Mouse (Mus musculus) hindbrain, embryonic 16.5 days (tissue): ENCODE data around the gene Nr1d1. TPM values are rescaled to one million over a fixed set of nuclear protein-coding genes. Genes with fewer than 3 reads are reported as not detected.
"Not testable (repeated sequence)": the region's sequence is repeated elsewhere in the genome, so short reads cannot be mapped to it uniquely, and the experiment has no call there.

Experiments used
- ATAC-seq: fragments of 200-750 bp; cut with Nextera tagmentation; 2 replicates; pipeline ENCODE4 v1.8.0; 2017; ENCODE audit warnings: moderate TSS enrichment, moderate library complexity
- H3K27ac ChIP-seq: fragments of 300-500 bp; sonication (generic); 2 replicates; pipeline ENCODE4 v1.5.1; 2014; ENCODE audit warnings: low read depth, mild to moderate bottlenecking, control low read depth, low read length, moderate library complexity
- H3K27me3 ChIP-seq: fragments of 300-500 bp; sonication (generic); replicated peaks from 2 replicates; pipeline ENCODE4 v1.6.1; 2014; ENCODE audit warnings: low read length; ENCODE audit not compliant: control insufficient read depth, insufficient read depth
- H3K36me3 ChIP-seq: fragments of 300-500 bp; sonication (generic); 2 replicates; pipeline ENCODE4 v1.6.1; 2014; ENCODE audit warnings: mild to moderate bottlenecking, low read length, moderate library complexity, mixed read lengths; ENCODE audit not compliant: control insufficient read depth, insufficient read depth
- H3K4me1 ChIP-seq: fragments of 300-500 bp; sonication (generic); 2 replicates; pipeline ENCODE4 v1.6.1; 2014; ENCODE audit warnings: low read depth, low read length; ENCODE audit not compliant: control insufficient read depth, insufficient read depth
- H3K4me2 ChIP-seq: fragments of 300-500 bp; sonication (generic); 2 replicates; pipeline ENCODE4 v1.6.1; 2014; ENCODE audit warnings: mild to moderate bottlenecking, low read length, control low read depth, moderate library complexity
- H3K4me3 ChIP-seq: fragments of 300-500 bp; sonication (generic); 2 replicates; pipeline ENCODE4 v1.5.1; 2014; ENCODE audit warnings: mild to moderate bottlenecking, low read length, control low read depth, moderate library complexity
- H3K9ac ChIP-seq: fragments of 300-500 bp; sonication (generic); 2 replicates; pipeline ENCODE4 v1.6.1; 2014; ENCODE audit warnings: low read depth, mild to moderate bottlenecking, control low read depth, low read length, moderate library complexity
- H3K9me3 ChIP-seq: fragments of 300-500 bp; sonication (generic); 2 replicates; pipeline ENCODE4 v1.6.1; 2014; ENCODE audit warnings: mild to moderate bottlenecking, low read length, moderate library complexity; ENCODE audit not compliant: control insufficient read depth
- WGBS: fragments of 180-500 bp; shearing (Covaris S2); extraction: QIAGEN DNeasy Blood & Tissue Kit; methylation state at CpG from one replicate; pipeline ENCODE4 v1.1.7; 2014; 5-methylcytosine and 5-hydroxymethylcytosine counted together
- polyA plus RNA-seq: library from polyadenylated mRNA; unstranded; fragments of >200 nt; fragmentation: Nextera tagmentation; extraction: Ambion mirVana; gene quantifications from 2 replicates; pipeline ENCODE4 v1.2.1, GENCODE M21; 2015

Nr1d1 gene
- polyA plus RNA-seq, 1 experiment from 2014 or later = 4.9 TPM

- Histone ChIP-seq H3K4me3 (no peak overlapping the region), H3K27me3 (no peaks in the 10 kb centered on the region), H3K9ac (peak overlapping the region; percentile 24; the same call in 1 of the 2 replicates), H3K4me1 (peaks cover 18% of the 10 kb centered on the region), H3K27ac (peak overlapping the region; percentile 71), H3K9me3 (0 out of 2 replicates have a peak, but pooled peaks cover 2% of the 10 kb centered on the region), H3K36me3 (no peaks in the 10 kb centered on the region), H3K4me2 (peak overlapping the region; percentile 2; the same call in 1 of the 2 replicates)
- 22% methylated on average over 4 of the region's 4 CpGs for WGBS
- ATAC-seq = 0 out of 2 replicates have a peak, but pooled peaks have one; percentile 10
Measured at GRCm38 (mm10) chr11:98738428-98738911, 36.7 kb downstream of the Nr1d1 start.

- ATAC-seq, H3K9me3 ChIP-seq, H3K36me3 ChIP-seq, H3K9ac ChIP-seq, H3K4me3 ChIP-seq, H3K4me2 ChIP-seq, H3K27ac ChIP-seq, H3K27me3 ChIP-seq: not testable (repeated sequence)
- peaks cover 18% of the 10 kb centered on the region for H3K4me1 ChIP-seq
- 100% methylated on average over 2 of the region's 2 CpGs for WGBS
Measured at GRCm38 (mm10) chr11:98737220-98737619, 37.9 kb downstream of the Nr1d1 start.

- no peak for ATAC-seq
- no peak overlapping the region for H3K9ac ChIP-seq
- H3K4me3 ChIP-seq = no peak overlapping the region
- WGBS = 89% methylated on average over 1 of the region's 1 CpGs
- no peaks in the 10 kb centered on the region for H3K27me3 ChIP-seq
- H3K9me3 ChIP-seq = 0 out of 2 replicates have a peak, but pooled peaks cover 2% of the 10 kb centered on the region
- H3K4me1 ChIP-seq = peaks cover 18% of the 10 kb centered on the region
- H3K27ac ChIP-seq = no peak overlapping the region
- H3K4me2 ChIP-seq = no peak overlapping the region
- no peaks in the 10 kb centered on the region for H3K36me3 ChIP-seq
Measured at GRCm38 (mm10) chr11:98736176-98736575, 39.0 kb downstream of the Nr1d1 start.

- Histone ChIP-seq H3K4me2 (no peak overlapping the region), H3K9ac (no peak overlapping the region), H3K36me3 (no peaks in the 10 kb centered on the region), H3K9me3 (0 out of 2 replicates have a peak, but pooled peaks cover 2% of the 10 kb centered on the region), H3K27ac (no peak overlapping the region), H3K4me3 (no peak overlapping the region), H3K4me1 (peaks cover 16% of the 10 kb centered on the region), H3K27me3 (no peaks in the 10 kb centered on the region)
- no peak for ATAC-seq
- 90% methylated on average over 4 of the region's 4 CpGs for WGBS
Measured at GRCm38 (mm10) chr11:98735111-98735510, 40.0 kb downstream of the Nr1d1 start.

GRCm38 (mm10) chr11:98734020-98734419 lies 41.1 kb downstream of the Nr1d1 start:
- ATAC-seq = no peak
- Histone ChIP-seq H3K4me2 (no peak overlapping the region), H3K4me3 (no peak overlapping the region), H3K27ac (no peak overlapping the region), H3K4me1 (peaks cover 7% of the 10 kb centered on the region), H3K9ac (no peak overlapping the region), H3K27me3 (no peaks in the 10 kb centered on the region), H3K36me3 (no peaks in the 10 kb centered on the region), H3K9me3 (0 out of 2 replicates have a peak, but pooled peaks cover 2% of the 10 kb centered on the region)
- 74% methylated on average over 3 of the region's 3 CpGs for WGBS

GRCm38 (mm10) chr11:98731134-98731533 lies 44.0 kb downstream of the Nr1d1 start:
- H3K9me3 ChIP-seq = 0 out of 2 replicates have a peak, but pooled peaks cover 2% of the 10 kb centered on the region
- no peaks in the 10 kb centered on the region for H3K36me3 ChIP-seq
- H3K27ac ChIP-seq = peak overlapping the region; percentile 48
- no peaks in the 10 kb centered on the region for H3K27me3 ChIP-seq
- peak; percentile 28; the same call in 1 of the 2 replicates for ATAC-seq
- 46% methylated on average over 5 of the region's 5 CpGs for WGBS
- H3K4me3 ChIP-seq = no peak overlapping the region
- H3K4me1 ChIP-seq = peaks cover 4% of the 10 kb centered on the region
- H3K9ac ChIP-seq = no peak overlapping the region
- H3K4me2 ChIP-seq = no peak overlapping the region

- 0 out of 2 replicates have a peak, but pooled peaks cover 2% of the 10 kb centered on the region for H3K9me3 ChIP-seq
- H3K36me3 ChIP-seq = no peaks in the 10 kb centered on the region
- peak overlapping the region; percentile 48 for H3K27ac ChIP-seq
- H3K27me3 ChIP-seq = no peaks in the 10 kb centered on the region
- no peak overlapping the region for H3K4me2 ChIP-seq
- no peak for ATAC-seq
- no peak overlapping the region for H3K9ac ChIP-seq
- H3K4me1 ChIP-seq = peaks cover 4% of the 10 kb centered on the region
- no peak overlapping the region for H3K4me3 ChIP-seq
- 67% methylated on average over 4 of the region's 4 CpGs for WGBS
Measured at GRCm38 (mm10) chr11:98730727-98731126, 44.4 kb downstream of the Nr1d1 start.

- H3K27ac ChIP-seq = peak within 1 kb of the TSS; percentile 75
- peaks cover 4% of the 10 kb centered on the region for H3K4me1 ChIP-seq
- H3K27me3 ChIP-seq = no peaks in the 10 kb centered on the region
- ATAC-seq = peak; percentile 94
- H3K4me3 ChIP-seq = peak within 1 kb of the TSS; percentile 53
- WGBS = under 1% methylated on average over 16 of the region's 16 CpGs
- 0 out of 2 replicates have a peak, but pooled peaks cover under 1% of the 10 kb centered on the region for H3K9me3 ChIP-seq
- peak within 1 kb of the TSS; percentile 59 for H3K4me2 ChIP-seq
- no peaks in the 10 kb centered on the region; the same call in 1 of the 2 replicates for H3K36me3 ChIP-seq
- peak within 1 kb of the TSS; percentile 62 for H3K9ac ChIP-seq
Measured at GRCm38 (mm10) chr11:98729119-98729588, 46.0 kb downstream of the Nr1d1 start, which contains the start of gene Med24. Gene Med24, minus strand, starts transcription at chr11:98729435.

- Histone ChIP-seq H3K4me2 (no peak overlapping the region), H3K36me3 (no peaks in the 10 kb centered on the region; the same call in 1 of the 2 replicates), H3K4me3 (no peak overlapping the region), H3K27ac (no peak overlapping the region), H3K27me3 (no peaks in the 10 kb centered on the region), H3K4me1 (peaks cover 4% of the 10 kb centered on the region), H3K9ac (no peak overlapping the region), H3K9me3 (no peaks in the 10 kb centered on the region)
- ATAC-seq = no peak
- WGBS = 96% methylated on average over 15 of the region's 15 CpGs
Measured at GRCm38 (mm10) chr11:98725926-98726506, 49.1 kb downstream of the Nr1d1 start.
